Mouse (Mus musculus): ENCODE results near the gene Sptan1.

Sptan1 gene

DNA sequence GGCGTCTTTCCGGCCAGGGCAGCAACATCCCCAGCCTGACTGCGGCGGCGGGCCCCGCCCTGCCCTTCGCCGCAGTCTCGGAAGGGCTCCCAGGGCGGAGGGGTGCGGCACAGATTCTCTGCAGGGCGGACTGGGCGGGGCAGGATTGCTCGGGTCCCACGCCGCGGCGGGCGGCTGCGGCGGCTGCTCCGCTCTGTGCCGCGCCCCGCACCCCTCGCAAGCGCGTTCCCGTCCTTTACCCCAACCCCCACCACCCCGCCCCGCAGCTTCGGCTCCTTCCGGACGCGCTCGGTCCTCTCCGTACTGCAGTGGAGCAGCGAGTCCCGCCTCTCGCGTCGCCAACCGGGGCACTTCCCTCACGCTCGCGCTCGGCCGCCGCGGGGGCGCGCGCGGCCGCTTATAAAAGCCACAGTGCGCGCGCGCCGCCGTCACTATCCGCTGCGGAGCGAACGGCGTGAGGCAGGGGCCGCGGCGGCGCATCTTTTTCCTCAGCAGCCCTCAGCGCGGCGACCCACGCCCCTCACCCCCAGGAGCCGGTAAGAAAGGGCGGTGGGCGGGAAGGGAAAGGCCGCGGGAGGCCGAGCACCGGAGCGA is at the start of gene Sptan1:
Sptan1 (plus strand) TSS at position 311 of the 594 bp plus-strand sequence.
- DNase-seq (ENCODE audit: low read depth, low spot score) = peak; percentile 85

DNA sequence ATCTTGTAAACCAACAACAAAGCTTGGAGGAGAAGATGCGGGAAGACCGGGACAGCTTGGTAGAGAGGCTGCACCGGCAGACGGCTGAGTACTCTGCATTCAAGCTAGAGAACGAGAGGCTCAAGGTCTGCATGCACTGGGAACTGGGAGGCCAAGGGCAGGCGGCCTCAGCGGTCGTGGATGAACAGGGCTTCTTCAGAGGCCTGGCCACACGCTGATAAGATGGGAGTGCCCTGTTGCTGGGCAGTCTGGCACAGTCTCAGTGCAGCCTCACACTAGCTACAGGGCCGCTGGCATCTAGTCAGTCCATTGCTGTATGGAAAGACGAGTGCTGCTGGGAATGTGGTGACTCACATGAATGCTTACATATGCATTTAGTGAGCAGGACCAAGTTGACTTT is 47.7 kb upstream of the Sptan1 start:
- DNase-seq (ENCODE audit: low read depth, low spot score) = no peak

DNA sequence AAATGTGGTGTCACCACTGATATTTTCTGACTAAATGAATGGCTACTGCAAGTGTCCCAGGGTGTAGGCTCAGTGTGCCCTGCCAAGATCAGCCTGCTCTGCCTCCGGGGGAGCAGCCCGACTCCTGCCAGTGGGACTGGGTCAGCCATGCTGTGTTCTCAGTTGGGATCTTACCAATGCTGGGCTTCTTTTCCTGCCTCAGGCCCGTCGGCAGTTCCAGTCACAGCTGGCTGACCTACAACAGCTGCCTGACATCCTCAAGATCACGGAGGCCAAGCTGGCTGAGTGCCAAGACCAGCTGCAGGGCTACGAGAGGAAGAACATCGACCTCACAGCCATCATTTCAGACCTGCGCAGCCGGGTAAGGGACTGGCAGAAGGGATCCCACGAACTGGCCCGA is 43.3 kb upstream of the Sptan1 start:
- DNase-seq (ENCODE audit: low read depth, low spot score) = no peak

DNA sequence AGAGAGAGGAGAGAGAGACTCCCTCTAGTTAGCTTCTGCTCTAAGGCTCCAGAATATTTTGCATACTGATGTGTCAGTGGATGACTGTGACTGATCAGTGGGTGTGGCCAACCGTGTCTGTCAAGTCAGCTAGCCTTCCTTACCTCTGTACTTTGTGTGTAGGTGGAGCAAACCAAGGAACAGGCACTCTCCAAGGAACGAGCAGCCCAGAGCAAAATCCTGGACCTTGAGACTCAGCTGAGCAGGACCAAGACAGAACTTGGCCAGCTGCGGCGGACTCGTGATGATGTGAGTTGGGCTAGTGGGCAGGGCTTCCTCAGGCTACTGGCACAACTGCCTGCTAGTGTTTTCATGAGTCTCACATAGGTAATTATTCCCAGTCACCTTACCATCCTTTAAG is 38.8 kb upstream of the Sptan1 start:
- no peak for DNase-seq (ENCODE audit: low read depth, low spot score)

DNA sequence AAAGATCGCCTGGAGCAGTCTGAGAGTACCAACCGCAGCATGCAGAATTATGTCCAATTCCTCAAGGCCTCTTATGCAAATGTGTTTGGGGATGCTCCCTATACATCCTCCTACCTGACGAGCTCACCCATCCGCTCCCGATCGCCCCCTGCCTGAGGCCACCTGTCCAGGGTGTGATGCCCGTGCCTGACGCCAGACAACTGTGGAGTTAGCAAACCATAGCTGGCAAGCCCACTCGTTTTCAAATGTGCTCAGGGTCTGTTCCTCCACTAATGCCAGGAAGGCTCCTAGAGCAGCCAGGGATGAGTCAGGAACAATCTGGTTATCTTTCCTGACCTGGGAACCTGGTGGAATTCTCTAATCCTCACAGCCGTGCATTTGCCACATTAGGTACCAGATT is 34.9 kb upstream of the Sptan1 start:
- DNase-seq (ENCODE audit: low read depth, low spot score) = no peak

DNA sequence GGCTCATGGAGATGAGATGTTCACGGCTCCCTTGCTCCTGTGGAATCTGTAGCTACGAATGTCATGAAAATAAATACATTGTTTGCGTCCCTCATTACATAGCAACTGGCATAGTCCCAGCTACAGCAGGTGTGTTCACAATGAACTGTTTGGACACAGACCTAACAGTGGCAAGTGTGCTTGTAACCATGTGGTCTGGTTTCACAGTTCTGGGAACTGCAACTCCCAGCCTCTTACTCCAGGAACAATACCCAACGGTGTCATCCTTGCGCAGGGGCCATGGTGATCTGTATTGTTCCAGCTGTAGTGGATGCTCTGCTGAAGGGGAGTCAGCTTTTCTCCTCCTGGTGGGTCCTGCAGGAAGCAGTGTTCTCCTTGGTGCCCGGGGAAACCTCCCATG is 34.2 kb upstream of the Sptan1 start:
- no peak for DNase-seq (ENCODE audit: low read depth, low spot score)

DNA sequence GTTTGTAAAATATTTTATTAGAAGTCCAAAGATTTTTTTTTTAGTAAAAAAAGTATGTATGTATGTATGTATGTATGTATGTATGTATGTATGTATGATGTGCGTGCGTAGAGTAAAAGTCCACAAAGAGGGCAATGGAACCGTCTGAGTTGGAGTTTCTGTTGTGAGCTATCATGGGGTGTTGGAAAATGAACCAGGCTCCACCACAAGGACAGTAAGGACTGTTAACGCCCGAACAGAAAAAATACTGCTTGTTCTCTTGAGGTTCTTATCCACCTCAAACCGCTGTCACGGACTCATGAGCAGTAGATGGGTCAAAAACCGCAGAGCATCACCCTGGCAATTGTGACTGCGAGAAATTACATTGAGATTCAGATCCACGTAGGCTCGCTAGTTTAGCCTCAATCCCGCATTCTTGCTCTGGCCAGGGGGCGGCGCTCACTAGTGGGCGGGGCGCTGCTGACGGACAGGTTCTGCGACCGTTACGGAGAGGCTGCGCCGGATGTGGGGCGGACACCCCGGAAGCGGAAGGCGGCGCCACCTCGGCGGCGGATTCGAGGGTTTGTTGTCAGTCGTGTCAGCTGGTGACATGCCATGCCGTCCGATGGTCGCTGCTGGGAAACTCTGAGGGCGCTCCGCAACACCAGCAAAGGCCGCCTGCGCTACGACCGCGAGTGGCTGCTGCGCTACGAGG is 30.3 kb upstream of the Sptan1 start, which contains the start of gene Gle1:
Gle1 (plus strand) TSS at position 521 of the 694 bp plus-strand sequence.
- DNase-seq (ENCODE audit: low read depth, low spot score) = peak; percentile 85

DNA sequence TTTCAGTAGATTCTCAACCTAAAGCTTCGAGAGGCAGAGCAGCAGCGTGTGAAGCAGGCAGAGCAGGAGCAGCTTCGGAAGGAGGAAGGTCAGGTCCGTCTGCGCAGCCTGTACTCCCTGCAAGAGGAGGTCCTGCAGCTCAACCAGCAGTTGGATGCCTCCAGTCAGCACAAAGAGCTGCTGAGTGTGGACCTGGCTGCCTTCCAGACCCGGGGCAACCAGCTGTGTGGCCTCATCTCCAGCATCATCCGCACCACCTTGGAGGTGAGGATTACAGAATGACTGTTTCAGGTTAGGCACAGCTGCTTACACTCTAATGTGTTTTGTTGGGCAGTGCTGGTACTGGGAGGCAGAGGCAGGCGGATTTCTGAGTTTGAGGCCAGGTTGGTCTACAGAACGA is 25.3 kb upstream of the Sptan1 start:
- no peak for DNase-seq (ENCODE audit: low read depth, low spot score)

DNA sequence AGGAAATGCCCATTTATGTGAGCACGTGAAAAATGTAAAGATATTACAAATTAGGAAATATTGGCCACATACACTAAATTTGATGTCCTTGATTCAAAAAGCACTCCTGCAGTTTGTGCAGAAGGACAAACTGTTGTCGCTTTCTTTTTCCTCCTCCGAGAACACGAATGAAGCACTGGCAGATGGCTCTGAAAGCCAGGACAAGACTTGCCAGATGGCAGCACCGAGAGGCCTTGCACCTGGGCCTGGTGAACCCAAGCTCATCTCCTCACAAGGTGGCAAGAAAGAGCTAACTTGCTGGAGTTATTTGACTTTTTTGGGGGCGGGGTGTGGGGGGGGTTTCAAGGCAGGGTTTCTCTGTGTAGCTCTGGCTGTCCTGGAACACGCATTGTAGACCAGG is 24.5 kb upstream of the Sptan1 start:
- no peak for DNase-seq (ENCODE audit: low read depth, low spot score)

DNA sequence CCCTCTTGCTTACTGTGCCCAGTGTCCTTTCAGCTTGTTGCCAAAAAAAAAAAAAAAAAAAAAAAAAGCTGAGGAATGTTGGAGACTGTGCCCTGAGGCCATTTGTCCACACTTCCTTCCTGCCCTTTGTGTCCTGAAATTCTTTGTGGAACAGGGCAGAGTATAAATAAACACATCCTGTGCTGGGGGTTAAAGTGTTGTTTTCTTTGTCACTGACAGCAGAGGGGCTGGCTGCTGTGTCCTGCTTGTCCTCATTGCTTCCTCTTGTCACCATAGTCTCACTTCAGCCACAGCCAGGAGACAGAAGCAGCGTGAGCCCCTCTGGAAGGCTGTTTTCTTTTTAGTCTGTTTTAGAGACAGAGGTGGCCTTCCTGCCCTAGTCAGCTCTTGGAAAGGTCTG is 20.6 kb upstream of the Sptan1 start:
- no peak for DNase-seq (ENCODE audit: low read depth, low spot score)

DNA sequence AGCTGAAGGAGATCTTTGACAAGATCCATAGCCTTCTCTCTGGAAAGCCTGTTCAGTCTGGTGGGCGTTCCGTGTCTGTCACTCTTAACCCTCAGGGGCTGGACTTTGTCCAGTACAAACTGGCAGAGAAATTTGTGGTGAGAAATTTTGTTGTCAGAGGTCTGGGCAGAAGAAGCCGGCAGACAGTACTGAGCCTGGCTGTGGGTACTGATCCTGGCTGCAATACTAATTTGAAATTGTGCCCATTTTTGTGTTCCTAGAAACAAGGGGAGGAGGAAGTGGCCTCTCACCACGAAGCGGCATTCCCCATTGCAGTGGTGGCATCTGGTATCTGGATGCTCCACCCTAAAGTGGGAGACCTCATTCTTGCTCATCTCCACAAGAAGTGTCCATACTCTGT is 16.5 kb upstream of the Sptan1 start:
- DNase-seq (ENCODE audit: low read depth, low spot score) = no peak

DNA sequence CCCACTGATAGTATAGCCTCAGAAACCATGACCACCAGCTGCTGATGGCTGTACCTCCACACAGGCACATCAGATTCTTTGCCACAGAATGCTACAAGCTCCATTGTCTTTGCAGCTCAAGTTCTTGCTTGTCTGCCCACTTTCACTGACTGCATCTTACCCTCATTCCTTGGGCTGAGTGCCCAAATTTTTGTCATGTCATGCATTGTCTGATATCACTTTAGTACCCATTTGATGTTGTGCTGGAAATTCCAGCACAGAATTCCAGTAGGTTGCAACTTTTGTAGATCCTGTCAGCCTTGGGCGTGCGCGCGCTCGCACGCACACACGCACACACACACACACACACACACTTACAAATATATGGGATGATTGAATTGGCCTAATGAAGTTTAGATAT is 4.1 kb upstream of the Sptan1 start:
- no peak for DNase-seq (ENCODE audit: low read depth, low spot score)

DNA sequence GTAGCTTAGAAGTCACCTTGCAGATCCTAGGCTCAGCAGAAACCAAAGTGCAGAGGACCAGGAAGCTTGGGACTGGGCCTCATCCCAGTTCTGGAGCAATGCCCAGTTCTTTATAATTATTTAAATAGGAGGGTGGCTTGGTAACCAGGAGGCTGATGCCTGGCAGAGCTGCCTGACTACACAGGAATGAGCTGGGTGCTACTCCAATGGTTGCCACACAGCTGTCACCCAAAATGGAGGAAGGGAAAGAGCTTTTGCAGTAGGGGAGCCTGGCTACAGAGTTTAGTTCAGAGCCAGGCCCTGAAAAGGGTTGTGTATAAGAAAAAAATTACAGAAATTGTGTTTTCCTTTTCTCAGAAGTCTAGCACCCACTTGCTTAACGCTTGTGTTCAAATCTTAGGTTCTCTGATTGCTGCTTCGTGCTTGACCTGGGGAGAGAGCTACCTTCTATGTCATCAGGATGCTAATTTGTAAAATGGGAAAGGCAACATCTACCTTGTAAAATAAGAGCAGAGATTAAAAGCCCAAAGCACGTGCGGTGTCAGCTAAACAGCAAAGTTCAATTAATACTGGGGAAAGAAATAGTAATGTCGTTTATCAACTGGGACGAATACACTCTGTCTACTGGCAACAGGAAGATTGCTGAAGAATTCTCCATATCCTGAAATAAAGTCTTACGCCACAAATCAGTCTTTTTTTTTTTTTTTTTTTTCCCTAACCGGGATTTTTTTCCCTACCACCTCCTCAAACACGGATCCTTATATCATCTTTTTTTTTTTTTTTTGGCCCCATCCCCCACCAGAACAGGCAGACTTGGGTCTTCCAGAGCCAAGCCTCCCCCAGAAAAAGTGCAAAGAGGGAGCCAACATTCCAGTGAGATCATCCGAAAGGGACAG is 758 bp upstream of the Sptan1 start:
- DNase-seq (ENCODE audit: low read depth, low spot score) = peak; percentile 57

DNA sequence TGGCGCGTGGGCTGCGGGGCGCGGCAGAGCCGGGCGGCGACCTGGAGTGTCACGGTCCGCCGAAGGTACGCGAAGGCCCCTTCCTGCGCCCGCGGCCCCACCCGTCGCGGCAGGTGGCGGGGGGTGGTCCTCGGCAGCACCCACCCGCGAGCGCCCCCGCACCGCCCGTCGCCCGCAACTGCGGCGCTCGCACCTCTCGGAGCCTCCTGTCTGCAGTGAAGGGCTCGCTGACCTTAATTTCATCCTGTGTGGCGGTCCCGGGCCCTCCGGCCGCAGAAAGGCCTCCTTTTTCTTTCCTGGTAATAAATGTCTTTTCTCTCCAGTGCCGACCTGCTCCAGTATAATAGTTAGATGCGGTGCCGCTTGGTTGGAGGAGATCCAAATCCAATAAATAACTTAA is 546 bp downstream of the Sptan1 start:
- DNase-seq (ENCODE audit: low read depth, low spot score) = no peak

DNA sequence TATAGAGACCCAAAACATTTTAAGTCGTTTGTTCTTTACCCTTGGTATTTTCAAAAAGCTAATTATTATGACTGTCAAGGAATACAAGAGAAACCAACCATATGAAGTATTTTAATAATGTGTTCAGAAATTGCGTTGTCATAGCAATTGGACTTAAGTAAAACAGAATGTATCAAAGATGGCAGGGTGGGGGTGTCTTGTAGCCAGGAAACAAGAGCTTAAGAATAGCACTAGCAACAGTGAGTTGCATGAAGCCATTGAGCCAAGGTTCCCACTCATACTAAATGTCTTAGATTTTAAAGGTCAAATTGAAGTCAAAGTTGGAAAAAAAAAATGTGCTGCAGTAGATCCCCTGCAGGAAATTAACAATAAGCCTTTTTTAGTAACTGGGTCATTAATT is 1.5 kb downstream of the Sptan1 start:
- DNase-seq (ENCODE audit: low read depth, low spot score) = peak; percentile 61

DNA sequence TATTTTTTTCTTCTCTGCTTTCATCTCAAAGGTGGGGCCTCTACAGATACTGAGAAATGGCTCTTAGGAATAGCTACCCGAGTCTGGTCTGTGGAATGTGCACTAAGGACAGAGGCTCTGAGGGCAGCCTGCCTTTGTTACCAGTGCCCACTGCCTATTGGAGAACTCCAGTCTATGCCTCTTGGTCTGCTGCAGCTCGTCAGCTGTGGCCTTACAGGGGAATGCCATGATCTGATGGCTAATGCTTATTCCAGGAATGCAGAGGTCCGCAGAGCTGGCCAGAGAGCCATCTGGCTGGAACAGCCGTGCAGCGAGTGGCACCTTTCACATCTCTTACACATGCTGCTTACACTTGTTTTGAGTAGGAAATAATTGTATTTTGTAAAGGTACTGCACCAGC is 2.4 kb downstream of the Sptan1 start:
- no peak for DNase-seq (ENCODE audit: low read depth, low spot score)

DNA sequence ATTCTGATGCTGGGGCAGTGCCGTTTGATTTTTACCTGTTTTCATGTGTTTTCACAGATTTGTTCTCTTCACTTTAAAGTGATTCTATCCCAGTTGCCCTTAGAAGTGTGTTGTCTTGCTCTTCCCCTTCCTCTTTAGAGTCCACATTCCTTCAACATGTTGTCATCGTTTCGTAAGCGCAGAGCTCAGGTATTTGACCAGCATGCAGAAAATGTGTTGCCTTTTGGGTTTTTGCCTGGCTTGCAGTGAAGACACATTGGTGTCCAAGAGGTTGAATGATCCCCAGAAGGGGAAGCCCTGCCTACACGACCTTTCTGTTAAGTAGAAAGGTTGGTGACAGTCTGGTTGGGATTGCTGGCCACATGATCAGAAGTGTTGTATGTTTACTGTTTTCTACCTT is 3.3 kb downstream of the Sptan1 start:
- no peak for DNase-seq (ENCODE audit: low read depth, low spot score)

DNA sequence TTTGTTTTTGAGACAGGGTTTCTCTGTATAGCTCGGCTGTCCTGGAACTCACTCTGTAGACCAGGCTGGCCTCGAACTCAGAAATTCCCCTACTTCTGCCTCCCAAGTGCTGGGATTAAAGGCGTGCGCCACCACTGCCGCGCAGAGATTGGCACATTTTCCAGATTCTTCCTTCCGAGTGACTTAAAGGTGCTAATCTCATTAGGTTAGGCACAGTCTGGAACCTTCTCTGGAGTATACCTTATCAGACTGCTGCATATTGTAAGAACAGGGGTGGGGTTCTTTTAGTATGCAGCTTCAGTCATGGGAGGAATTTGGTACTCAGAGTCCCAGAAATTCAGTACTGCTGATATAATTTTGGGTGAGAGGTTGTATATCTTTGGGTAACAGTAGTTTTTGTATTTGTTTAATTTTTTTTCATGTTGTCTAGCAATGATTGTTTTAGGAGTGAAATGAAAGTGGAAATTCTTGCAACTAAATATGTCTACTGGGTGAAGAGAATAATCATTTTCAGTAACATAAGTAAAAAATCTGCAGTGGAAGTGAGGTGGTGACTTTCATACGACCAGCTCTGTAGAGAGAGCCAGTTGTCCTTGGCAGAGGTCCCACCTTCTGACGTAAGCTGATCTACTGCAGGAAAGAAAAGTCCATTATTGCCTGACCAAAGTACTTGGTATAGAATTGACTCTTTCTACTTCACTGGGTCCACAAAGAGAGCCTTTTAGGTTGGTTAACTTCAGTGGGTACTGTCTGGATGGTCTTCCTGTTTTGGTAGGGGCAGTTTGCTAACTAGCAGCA is 6.7 kb downstream of the Sptan1 start:
- peak; percentile 38 for DNase-seq (ENCODE audit: low read depth, low spot score)

DNA sequence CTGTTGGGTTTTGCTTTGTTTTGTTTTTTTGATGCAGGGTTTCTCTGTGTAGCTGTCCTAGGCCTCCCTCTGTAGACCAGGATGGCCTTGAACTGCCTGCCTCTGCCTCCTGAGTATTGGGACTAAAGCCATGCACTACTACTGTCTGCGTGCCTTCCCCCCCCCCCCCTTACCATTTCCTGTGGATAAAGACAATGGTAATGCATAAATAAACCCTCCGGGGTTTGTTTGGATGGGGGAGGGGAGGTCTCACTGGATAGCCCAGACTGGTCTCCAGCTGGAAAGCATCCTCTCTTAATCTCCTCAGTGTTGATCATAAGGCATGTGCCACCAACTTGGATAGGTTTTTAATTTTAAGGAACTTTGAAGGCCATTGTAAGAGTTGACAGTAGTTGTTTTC is 8.2 kb downstream of the Sptan1 start:
- DNase-seq (ENCODE audit: low read depth, low spot score) = no peak

DNA sequence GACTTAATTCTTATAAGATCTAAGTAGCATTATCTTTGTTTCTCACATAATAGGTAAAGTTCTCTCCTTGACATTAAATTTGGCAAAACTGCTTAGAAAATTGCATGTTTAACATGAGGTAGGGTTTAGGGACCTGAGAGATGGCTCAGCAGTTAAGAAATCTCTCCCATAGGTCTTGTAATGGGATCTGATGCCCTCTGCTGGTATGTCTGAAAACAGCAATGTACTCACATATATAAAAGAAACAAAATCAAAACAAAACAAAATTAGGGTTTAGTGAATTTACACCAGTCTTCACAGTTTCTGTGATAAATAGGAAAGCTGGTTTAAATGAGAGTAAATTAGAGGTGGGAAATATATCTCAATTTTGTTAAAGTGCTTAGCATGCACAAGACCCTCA is 11.9 kb downstream of the Sptan1 start:
- no peak for DNase-seq (ENCODE audit: low read depth, low spot score)

DNA sequence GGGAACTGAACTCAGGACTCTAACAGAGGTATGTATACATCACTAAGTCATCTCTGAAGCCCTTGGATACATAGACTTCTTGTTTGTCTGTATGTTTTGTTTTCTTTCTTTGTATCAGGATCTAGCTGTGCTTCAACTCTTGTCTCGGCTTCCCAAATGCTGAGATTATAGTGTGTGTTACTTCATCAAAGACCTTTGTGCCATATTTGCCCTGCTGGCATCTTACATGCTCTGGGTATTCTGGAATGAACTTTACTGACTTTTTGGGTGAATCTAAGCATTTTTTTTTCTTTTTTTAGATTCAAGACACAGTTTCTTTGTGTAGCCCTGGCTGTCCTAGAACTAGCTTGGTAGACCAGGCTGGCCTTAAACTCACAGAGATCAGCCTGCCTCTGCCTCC is 15.3 kb downstream of the Sptan1 start:
- DNase-seq (ENCODE audit: low read depth, low spot score) = no peak

DNA sequence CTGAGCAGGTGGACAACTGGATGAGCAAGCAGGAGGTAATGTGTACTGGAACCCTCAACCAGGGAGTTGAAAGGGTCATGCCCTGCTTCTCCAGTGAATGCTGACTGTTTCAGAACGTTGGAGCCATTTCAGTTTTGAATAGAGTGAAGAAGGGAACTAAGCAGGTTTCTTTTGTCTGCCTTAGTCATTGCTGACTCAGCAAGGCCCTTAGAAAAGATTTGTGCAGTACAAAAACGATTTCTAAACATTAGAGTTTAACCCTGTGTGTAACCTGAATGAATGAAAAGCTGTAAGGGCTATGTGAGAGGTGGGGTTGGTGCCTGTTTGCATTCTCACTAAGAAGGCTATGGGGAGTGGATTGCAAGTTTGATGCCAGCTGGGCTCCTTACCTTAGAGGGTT is 26.6 kb downstream of the Sptan1 start:
- DNase-seq (ENCODE audit: low read depth, low spot score) = no peak

Data from telencephalon, adult 2 months (tissue).